Mouse (Mus musculus) hematopoietic stem cell, adult 5-6 weeks (primary cell): ENCODE data around the gene Nfkbil1. TPM values are rescaled to one million over a fixed set of nuclear protein-coding genes. Genes with fewer than 3 reads are reported as not detected.
A peak's percentile ranks its signal among the peaks of the same experiment; 100 is the strongest.

Source experiments
- ATAC-seq, 2 experiments: fragments of 125-278 bp in 1 of 2; replicated peaks in 1 of 2; 2 replicates each; pipeline ENCODE4 v1.8.0; 2016 to 2017; ENCODE audit warnings: inconsistent platforms in 2 of 2, mild to moderate bottlenecking in 2 of 2, moderate number of reproducible peaks in 2 of 2, low read depth in 1 of 2, moderate TSS enrichment in 1 of 2; ENCODE audit not compliant: low FRiP score in 2 of 2, poor library complexity in 2 of 2, severe bottlenecking in 2 of 2, insufficient read depth in 1 of 2, low TSS enrichment in 1 of 2
- total RNA-seq: library from RNA; stranded (forward); fragments of 172-1452, 232-1000 nt; gene quantifications from 2 replicates; pipeline ENCODE4 v1.2.3, GENCODE M21; 2017

The Nfkbil1 gene
- total RNA-seq, 1 experiment from 2014 or later = 4.3 TPM

DNA sequence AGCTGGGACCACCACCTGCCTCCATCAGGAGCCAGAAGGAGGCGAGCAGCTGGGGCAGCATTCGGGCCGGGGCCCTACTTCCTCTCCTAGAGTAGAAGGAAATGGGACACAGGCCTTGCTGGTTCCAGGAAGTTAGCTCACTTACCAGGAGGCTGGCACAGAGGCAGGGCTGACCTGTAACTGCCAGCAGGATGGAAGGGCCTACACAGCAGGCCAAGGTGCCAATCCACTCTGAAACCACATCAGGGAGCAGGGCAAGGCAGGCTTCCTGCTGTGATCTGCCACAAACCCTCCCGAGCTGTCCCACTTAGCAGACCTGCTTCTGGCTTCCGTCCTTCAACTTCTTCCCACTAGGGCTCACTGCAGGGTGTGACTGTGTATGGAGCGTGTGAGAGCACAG, 13.3 kb downstream of the Nfkbil1 start:
- peak; percentile 74 to 82 for ATAC-seq

DNA sequence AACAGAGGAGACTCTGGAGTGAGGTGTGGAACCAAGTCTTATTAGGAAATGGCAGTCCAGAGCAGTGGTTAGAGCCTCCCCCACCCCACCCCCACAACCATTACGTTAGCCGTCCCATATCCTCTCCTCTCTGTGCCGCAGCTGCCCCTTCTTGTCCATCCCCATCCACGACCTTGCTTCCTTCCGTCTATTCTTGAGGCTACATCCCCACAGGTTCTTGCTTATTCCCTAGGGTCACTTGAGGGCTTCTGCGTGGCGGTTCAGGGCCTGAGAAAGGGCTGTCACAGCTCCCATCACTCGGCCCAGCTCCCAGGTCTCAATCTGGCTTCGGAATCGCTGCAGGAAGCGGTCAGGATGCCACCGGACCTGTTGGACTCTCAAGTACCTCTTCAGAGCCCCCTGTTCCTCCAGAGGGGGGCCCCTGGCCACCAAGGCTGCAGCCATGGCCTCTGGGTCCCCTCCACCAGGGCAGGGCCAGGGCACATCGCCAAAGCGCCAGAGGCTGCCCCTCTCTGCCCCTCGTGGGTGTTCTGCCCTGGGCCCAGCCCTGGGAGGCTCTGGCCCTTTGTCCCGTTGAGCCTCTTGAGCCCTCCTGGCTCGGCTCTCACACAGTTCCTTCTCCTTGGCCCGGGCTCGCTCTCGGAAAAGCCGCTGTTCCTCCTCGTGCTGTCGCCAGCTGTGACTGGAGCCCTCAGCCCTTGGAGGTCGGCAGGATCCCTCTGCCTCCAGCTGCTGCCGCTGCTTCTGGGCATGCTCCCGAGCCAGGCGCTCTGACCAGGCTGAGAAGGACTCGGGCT, 15.2 kb downstream of the Nfkbil1 start, which contains the start of gene Gm16181:
Gene Gm16181 (plus strand): TSS at position 679 of the 797 bp plus-strand sequence.
- peak in 1 of 2 experiments; percentile 0; a peak in 1 of 4 replicates for ATAC-seq

DNA sequence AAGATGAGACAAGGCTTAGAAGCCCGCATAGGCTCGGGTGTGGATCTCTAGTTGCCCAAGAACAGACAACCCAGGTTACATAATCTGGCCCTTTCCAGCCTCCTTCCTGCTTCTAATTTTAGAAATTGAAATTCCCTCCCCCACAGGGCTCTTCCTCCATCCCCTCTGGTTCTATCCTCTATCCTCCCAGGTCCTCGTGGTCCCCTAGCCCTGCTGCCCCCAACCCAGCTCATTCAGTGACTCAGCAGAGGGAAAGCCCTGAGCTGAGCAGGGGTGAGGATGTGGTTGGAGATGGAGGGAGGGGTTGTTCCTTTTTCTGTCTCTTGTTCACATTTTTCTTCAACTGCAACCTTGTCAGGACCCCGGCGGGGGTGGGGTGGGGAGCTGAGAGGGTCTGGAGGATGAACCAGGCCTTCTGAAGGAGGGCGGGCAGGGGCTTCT, 16.0 kb downstream of the Nfkbil1 start:
- peak; percentile 29 to 45; a peak in 2 of 4 replicates for ATAC-seq

GRCm38 (mm10) chr17:35218516-35219193, 16.9 kb downstream of the Nfkbil1 start:
- peak; percentile 43 to 47 for ATAC-seq

DNA sequence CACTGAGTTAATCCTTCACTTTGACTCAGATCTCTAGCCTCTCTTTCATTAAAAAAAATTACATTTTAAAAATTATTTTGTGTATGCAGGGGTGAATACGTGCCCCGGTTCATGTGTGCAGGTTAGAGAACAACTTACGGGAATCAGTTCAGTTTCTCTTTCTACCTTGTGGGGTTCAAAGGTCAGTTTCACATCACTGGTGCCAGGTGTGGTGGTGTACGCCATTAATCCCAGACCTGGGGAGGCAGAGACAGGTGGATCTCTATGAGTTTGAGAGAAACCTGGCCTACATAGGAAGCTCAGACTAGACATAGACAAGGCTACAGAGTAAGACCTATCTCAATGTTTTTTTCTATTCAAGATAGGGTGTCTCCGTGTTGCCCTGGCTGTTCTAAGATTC, 22.5 kb downstream of the Nfkbil1 start:
- no peak for ATAC-seq

GRCm38 (mm10) chr17:35210593-35210992, 25.0 kb downstream of the Nfkbil1 start:
- no peak for ATAC-seq

DNA sequence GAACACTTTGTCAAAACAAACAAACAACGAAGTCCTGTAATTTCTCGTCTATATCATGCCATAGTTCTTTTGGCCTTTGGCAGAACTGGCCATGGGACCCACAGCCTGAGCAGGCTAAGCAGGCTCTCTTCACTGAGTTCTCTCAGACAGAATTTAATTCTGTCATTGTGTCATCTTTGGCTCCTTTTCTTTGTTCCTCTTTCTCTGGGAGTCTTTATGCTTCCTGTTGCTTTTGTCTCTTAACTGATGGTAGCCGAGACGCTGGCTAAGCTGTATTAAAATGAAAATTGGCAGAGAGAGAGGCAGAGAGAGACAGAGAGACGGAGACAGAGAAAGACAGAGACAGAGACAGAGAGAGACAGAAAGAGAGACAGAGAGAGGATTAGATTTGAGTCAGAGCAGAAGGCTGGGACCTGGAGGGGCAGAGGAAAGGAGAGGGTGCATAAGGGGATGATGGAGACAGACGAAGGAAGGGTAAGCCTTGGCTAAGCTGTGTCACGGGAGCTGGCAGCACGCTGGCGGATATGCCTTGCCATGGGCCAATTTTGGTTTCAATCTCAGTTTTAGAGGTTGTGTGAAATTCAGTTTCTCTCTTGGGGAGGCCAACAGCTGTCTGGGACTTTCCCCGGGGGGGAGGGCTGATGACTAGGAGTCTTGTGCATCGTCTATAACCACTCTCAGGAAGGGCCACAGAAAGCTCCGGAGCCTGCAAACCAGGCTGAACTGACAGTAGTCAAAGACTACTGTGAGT, 25.6 kb downstream of the Nfkbil1 start:
- peak; percentile 36 to 49; a peak in 2 of 4 replicates for ATAC-seq

GRCm38 (mm10) chr17:35205380-35205769, 30.2 kb downstream of the Nfkbil1 start:
- no peak for ATAC-seq

- no peak for ATAC-seq
Observed at GRCm38 (mm10) chr17:35204494-35205379, 30.9 kb downstream of the Nfkbil1 start, which contains the start of gene Lta. Gene Lta (minus strand): TSS chr17:35205351.

DNA sequence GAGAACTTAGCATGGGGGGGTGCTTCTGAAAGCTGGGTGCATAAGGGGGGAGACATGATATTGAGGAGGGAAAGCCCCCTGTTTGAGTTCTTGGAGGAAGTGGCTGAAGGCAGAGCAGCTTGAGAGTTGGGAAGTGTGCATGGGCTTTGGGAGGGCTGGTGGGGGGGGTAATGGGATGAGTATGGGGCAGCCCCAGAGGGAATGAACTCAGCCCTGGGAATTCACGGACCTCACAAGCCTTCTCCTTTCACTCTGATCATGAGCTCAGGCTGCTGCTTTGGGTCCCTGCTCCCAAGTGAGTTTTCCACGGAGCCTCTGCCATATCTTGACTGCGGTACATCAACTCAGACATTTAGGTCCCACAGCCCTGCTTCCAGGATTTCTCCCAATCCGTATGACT, 33.1 kb downstream of the Nfkbil1 start:
- no peak for ATAC-seq

DNA sequence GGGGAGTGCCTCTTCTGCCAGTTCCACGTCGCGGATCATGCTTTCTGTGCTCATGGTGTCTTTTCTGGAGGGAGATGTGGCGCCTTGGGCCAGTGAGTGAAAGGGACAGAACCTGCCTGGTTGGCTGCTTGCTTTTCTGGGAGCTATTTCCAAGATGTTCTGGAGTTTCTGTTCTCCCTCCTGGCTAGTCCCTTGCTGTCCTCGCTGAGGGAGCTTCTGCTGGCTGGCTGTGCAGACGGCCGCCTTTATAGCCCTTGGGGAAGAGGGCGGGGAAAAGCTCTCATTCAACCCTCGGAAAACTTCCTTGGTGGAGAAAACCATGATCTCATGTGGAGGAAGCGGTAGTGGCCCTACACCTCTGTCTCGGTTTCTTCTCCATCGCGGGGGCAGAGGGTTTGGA, 33.8 kb downstream of the Nfkbil1 start, which contains the start of gene Tnf:
Gene Tnf (minus strand): TSS at position 221 of the 400 bp plus-strand sequence.
- ATAC-seq = peak; percentile 57 to 61

DNA sequence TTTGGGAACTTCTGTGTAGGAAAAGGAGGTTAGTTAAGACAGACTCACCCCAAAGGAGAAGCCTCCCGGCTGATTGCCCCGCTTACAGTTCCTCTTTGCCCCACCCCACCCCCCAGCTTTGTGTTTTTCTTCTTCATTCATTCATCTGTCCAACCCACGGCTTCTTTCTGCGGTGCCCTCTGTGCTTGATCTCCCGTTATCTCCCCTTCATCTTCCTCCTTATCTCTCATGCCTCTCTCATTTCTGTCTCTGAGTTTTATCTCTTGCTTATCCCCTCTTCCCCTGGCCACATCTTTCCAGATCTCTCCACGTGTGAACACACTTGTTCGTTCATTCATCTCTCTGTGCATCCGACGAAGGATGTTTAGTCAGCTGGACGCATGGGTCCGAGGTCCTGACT, 34.5 kb downstream of the Nfkbil1 start:
- no peak for ATAC-seq

- peak; percentile 71 to 85 for ATAC-seq
Observed at GRCm38 (mm10) chr17:35200398-35200797, 35.2 kb downstream of the Nfkbil1 start.

DNA sequence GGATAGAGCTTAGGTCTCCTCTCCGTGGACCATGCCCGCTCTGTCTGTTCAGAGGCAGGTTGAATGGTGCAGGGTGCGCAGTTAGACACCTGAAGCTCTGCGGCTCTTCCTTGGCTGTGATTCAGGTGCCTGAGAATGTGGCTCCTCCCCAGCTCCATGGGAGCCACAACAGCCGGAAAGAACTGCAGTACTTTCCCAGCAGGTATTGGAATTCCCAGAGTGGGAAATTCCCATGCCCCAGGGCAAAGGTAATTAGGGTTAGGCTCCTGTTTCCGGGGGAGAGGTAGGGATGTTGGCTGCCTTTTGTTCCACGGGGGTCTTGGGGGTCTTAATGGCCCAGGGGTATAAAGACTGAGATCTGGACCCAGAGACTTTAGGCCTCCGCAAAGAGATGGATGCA, 36.6 kb downstream of the Nfkbil1 start:
- no peak for ATAC-seq

DNA sequence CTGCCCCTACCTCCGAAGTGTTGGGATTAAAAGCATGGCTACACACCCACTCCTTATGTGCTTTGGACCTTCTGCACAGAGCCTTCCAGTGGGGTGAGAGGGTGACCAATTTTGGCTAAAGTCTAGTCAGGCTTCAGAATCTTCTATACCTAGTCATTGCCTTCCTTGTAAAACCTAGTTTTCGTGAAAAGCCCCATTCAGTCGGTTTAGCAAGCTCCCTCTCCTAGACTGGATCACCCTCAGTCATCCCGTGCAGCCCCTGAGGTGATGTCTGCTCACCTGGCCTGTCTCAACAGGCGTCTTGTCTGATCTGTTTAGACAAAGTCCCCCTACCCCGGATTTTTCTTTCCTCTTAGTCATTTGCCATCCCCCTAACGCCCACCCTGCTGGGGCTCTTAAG, 37.6 kb downstream of the Nfkbil1 start:
- no peak for ATAC-seq

GRCm38 (mm10) chr17:35197126-35197525, 38.5 kb downstream of the Nfkbil1 start:
- ATAC-seq = no peak

GRCm38 (mm10) chr17:35196321-35196641, 39.3 kb downstream of the Nfkbil1 start:
- no peak for ATAC-seq
